Mouse (Mus musculus): ENCODE results near the gene Slc2a9.

Gene Slc2a9

GRCm38 (mm10) chr5:38502992-38503391 is at the start of gene Slc2a9:
TSS of gene Slc2a9 (minus strand) at chr5:38503143.
- no peak for DNase-seq (ENCODE audit: extremely low read depth, insufficient read length, low spot score)

- DNase-seq (ENCODE audit: extremely low read depth, insufficient read length, low spot score): no peak
Measured at GRCm38 (mm10) chr5:38552615-38553014, 49.7 kb upstream of the Slc2a9 start.

GRCm38 (mm10) chr5:38550221-38550768 is 47.4 kb upstream of the Slc2a9 start:
- DNase-seq (ENCODE audit: extremely low read depth, insufficient read length, low spot score): no peak

- DNase-seq (ENCODE audit: extremely low read depth, insufficient read length, low spot score): no peak
Measured at GRCm38 (mm10) chr5:38549461-38549909, 46.5 kb upstream of the Slc2a9 start.

- DNase-seq (ENCODE audit: extremely low read depth, insufficient read length, low spot score): no peak
Measured at GRCm38 (mm10) chr5:38547375-38547774, 44.4 kb upstream of the Slc2a9 start.

GRCm38 (mm10) chr5:38544423-38545415 is 41.8 kb upstream of the Slc2a9 start:
- peak; percentile 61 for DNase-seq (ENCODE audit: extremely low read depth, insufficient read length, low spot score)

- no peak for DNase-seq (ENCODE audit: extremely low read depth, insufficient read length, low spot score)
Measured at GRCm38 (mm10) chr5:38543496-38544217, 40.7 kb upstream of the Slc2a9 start.

GRCm38 (mm10) chr5:38541728-38542127 is 38.8 kb upstream of the Slc2a9 start:
- DNase-seq (ENCODE audit: extremely low read depth, insufficient read length, low spot score): no peak

GRCm38 (mm10) chr5:38540898-38541297 is 38.0 kb upstream of the Slc2a9 start:
- DNase-seq (ENCODE audit: extremely low read depth, insufficient read length, low spot score): no peak

- DNase-seq (ENCODE audit: extremely low read depth, insufficient read length, low spot score): no peak
Measured at GRCm38 (mm10) chr5:38538508-38538907, 35.6 kb upstream of the Slc2a9 start.

GRCm38 (mm10) chr5:38537845-38538244 is 34.9 kb upstream of the Slc2a9 start:
- DNase-seq (ENCODE audit: extremely low read depth, insufficient read length, low spot score): no peak

GRCm38 (mm10) chr5:38536822-38537221 is 33.9 kb upstream of the Slc2a9 start:
- no peak for DNase-seq (ENCODE audit: extremely low read depth, insufficient read length, low spot score)

GRCm38 (mm10) chr5:38532084-38532483 is 29.1 kb upstream of the Slc2a9 start:
- no peak for DNase-seq (ENCODE audit: extremely low read depth, insufficient read length, low spot score)

- DNase-seq (ENCODE audit: extremely low read depth, insufficient read length, low spot score): no peak
Measured at GRCm38 (mm10) chr5:38529724-38530428, 26.9 kb upstream of the Slc2a9 start.

- no peak for DNase-seq (ENCODE audit: extremely low read depth, insufficient read length, low spot score)
Measured at GRCm38 (mm10) chr5:38522977-38523376, 20.0 kb upstream of the Slc2a9 start.

- DNase-seq (ENCODE audit: extremely low read depth, insufficient read length, low spot score): no peak
Measured at GRCm38 (mm10) chr5:38520838-38521237, 17.9 kb upstream of the Slc2a9 start.

GRCm38 (mm10) chr5:38516267-38516666 is 13.3 kb upstream of the Slc2a9 start:
- DNase-seq (ENCODE audit: extremely low read depth, insufficient read length, low spot score): peak; percentile 26

GRCm38 (mm10) chr5:38512991-38513390 is 10.0 kb upstream of the Slc2a9 start:
- no peak for DNase-seq (ENCODE audit: extremely low read depth, insufficient read length, low spot score)

- DNase-seq (ENCODE audit: extremely low read depth, insufficient read length, low spot score): no peak
Measured at GRCm38 (mm10) chr5:38509568-38509967, 6.6 kb upstream of the Slc2a9 start.

- DNase-seq (ENCODE audit: extremely low read depth, insufficient read length, low spot score): no peak
Measured at GRCm38 (mm10) chr5:38505435-38505765, 2.5 kb upstream of the Slc2a9 start.

Measured in 3134 (cell line).